Mouse (Mus musculus): ENCODE data around the gene Adora3. TPM values are rescaled to one million over a fixed set of nuclear protein-coding genes. Genes with fewer than 3 reads are reported as not detected.

The Adora3 gene
- polyA plus RNA-seq, 1 experiment, result 0.19 TPM

GRCm38 (mm10) chr3:105899394-105900147 is 28.9 kb downstream of the Adora3 start:
- TF ChIP-seq GATA1 (IDR thresholded peaks at IDR 0.05; ENCODE audit: borderline replicate concordance, low read length) (no peak), FLI1 (IDR thresholded peaks at IDR 0.05; ENCODE audit: low read length) (no peak)
- H3K36me3 ChIP-seq (replicated peaks; ENCODE audit: low read length), result peaks cover 33% of the 10 kb centered on the region
- peak overlapping the region; percentile 64 for H3K4me3 ChIP-seq (replicated peaks)
- no peaks in the 10 kb centered on the region for H3K27me3 ChIP-seq (replicated peaks)
- peaks cover 100% of the 10 kb centered on the region for H3K4me1 ChIP-seq
- no peaks in the 10 kb centered on the region for H3K9me3 ChIP-seq

DNA sequence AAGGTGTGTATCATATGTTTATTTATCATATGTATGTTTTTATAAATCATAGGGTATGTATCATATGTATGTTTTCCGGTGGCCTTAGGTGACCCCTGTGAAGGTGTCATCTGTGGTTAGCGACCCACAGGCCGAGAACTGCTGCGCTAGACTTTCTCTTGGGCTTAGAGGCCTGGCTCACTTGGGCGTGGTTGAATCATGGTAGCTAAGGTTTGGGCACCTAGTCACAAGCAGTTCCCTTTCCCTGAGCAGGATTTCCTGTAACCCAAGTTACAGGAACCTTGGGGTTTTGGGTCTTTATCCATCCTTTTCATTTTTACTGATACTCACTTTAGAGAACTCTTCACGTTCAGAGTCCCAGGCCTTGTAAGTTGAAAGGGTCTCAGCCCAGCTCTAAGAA is 29.6 kb downstream of the Adora3 start:
- peaks cover 40% of the 10 kb centered on the region for H3K36me3 ChIP-seq (replicated peaks; ENCODE audit: low read length)
- no peak for TF ChIP-seq FLI1 (IDR thresholded peaks at IDR 0.05; ENCODE audit: low read length)
- peaks cover 100% of the 10 kb centered on the region for H3K4me1 ChIP-seq
- H3K4me3 ChIP-seq (replicated peaks), result peak overlapping the region; percentile 44
- no peaks in the 10 kb centered on the region for H3K9me3 ChIP-seq
- no peaks in the 10 kb centered on the region for H3K27me3 ChIP-seq (replicated peaks)

DNA sequence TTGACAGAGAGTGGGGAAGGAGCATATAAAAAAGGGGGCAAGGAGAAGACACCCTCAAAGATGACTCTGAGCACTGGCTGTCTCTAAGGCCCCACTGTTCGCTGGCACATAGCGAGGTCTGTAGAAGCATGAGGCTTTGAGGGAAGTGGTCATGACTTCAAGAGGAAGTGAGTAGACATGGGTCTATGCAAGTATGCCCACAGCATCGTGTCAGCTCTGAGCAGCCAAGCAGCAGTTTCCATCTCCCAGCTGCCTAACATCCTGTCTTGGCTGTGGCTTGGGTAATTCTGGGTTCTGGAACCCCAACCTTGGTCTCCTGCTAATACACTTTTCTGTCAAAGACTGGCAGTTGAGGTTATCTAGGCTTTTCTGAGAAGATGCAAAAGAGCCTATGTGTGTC is 30.1 kb downstream of the Adora3 start:
- peak overlapping the region; percentile 44 for H3K4me3 ChIP-seq (replicated peaks)
- H3K27me3 ChIP-seq (replicated peaks), result no peaks in the 10 kb centered on the region
- TF ChIP-seq FLI1 (IDR thresholded peaks at IDR 0.05; ENCODE audit: low read length) (peak; percentile 9; the same call in 1 of the 2 replicates), GATA1 (IDR thresholded peaks at IDR 0.05; ENCODE audit: borderline replicate concordance, low read length) (no peak)
- H3K36me3 ChIP-seq (replicated peaks; ENCODE audit: low read length), result peaks cover 44% of the 10 kb centered on the region
- H3K4me1 ChIP-seq, result peaks cover 100% of the 10 kb centered on the region
- H3K9me3 ChIP-seq, result no peaks in the 10 kb centered on the region

DNA sequence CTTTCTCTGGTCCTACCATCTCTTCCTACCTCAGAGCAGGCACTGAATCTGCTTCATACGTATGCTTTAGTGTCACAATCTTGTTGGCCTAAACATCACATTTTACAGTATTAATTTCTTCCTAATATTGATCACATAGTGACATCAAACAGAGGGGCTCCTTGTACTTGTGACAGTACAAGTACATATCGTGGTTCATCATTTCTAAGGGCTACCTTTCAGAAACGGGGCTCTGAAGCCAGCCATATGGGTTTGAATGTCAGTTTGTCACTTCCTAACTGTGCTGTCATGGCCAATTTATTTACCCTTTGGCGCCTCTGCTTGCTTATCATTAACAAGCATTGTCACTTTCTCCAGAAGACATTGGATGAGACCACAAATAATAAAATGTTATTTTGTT is 30.8 kb downstream of the Adora3 start:
- peaks cover 44% of the 10 kb centered on the region for H3K36me3 ChIP-seq (replicated peaks; ENCODE audit: low read length)

GRCm38 (mm10) chr3:105904213-105904612 is 33.6 kb downstream of the Adora3 start:
- TF ChIP-seq GATA1 (IDR thresholded peaks at IDR 0.05; ENCODE audit: borderline replicate concordance, low read length), result no peak
- no peak for TF ChIP-seq FLI1 (IDR thresholded peaks at IDR 0.05; ENCODE audit: low read length)
- Histone ChIP-seq H3K36me3 (replicated peaks; ENCODE audit: low read length) (peaks cover 58% of the 10 kb centered on the region), H3K9me3 (no peaks in the 10 kb centered on the region), H3K4me3 (replicated peaks) (peak overlapping the region; percentile 29), H3K27me3 (replicated peaks) (no peaks in the 10 kb centered on the region), H3K4me1 (peaks cover 98% of the 10 kb centered on the region)

More for the DNA sequence above, 30.8 kb downstream of the Adora3 start:
- Histone ChIP-seq H3K4me3 (replicated peaks) (peak overlapping the region; percentile 50), H3K4me1 (peaks cover 98% of the 10 kb centered on the region), H3K27me3 (replicated peaks) (no peaks in the 10 kb centered on the region), H3K9me3 (no peaks in the 10 kb centered on the region)
- no peak for TF ChIP-seq FLI1 (IDR thresholded peaks at IDR 0.05; ENCODE audit: low read length)

- Histone ChIP-seq H3K27me3 (replicated peaks) (no peaks in the 10 kb centered on the region), H3K36me3 (replicated peaks; ENCODE audit: low read length) (peaks cover 60% of the 10 kb centered on the region), H3K4me1 (peaks cover 98% of the 10 kb centered on the region), H3K4me3 (replicated peaks) (peak overlapping the region; percentile 80), H3K9me3 (no peaks in the 10 kb centered on the region)
- no peak for TF ChIP-seq FLI1 (IDR thresholded peaks at IDR 0.05; ENCODE audit: low read length)
- TF ChIP-seq GATA1 (IDR thresholded peaks at IDR 0.05; ENCODE audit: borderline replicate concordance, low read length), result no peak
These were observed 34.1 kb downstream of the Adora3 start for GRCm38 (mm10) chr3:105904721-105905120.

DNA sequence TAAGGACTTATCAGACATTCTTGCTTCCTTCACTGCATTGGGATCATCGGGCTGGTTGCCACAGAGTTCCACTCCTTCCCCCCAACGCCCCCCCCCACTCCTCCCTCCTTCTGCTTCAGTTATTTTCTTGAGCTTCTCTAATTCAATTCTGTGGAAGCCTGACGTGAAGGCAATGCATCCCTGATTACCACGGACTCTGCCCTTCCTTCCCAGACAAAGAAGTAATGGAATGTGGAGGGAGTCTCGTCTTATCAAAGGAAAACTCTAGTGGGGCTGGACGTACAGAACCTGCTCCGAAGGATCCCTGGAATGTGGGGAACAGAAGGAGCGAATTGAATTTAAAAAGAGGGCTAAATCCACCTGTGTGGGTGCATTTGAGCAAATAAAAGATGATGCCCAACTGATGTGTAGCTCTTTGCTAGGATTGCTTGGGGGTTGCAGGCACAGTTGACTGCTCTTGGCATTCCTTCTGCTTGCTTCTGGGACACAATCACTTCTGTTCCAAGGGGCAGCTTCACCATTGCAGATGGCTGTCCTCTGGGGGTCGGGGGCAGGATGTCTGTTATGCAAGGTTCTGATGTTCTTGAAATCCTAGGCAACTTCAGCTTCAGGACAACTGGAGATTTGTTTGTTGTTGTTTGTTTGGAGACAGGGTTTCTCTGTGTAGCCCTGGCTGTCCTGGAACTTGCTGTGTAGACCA is 37.4 kb downstream of the Adora3 start:
- TF ChIP-seq GATA1 (IDR thresholded peaks at IDR 0.05; ENCODE audit: borderline replicate concordance, low read length) (no peak), FLI1 (IDR thresholded peaks at IDR 0.05; ENCODE audit: low read length) (no peak)
- peaks cover 98% of the 10 kb centered on the region for H3K4me1 ChIP-seq
- H3K4me3 ChIP-seq (replicated peaks), result no peak overlapping the region

GRCm38 (mm10) chr3:105908976-105909375 is 38.3 kb downstream of the Adora3 start:
- H3K27me3 ChIP-seq (replicated peaks), result no peaks in the 10 kb centered on the region
- H3K4me3 ChIP-seq (replicated peaks), result no peak overlapping the region
- no peak for TF ChIP-seq FLI1 (IDR thresholded peaks at IDR 0.05; ENCODE audit: low read length)
- no peak for TF ChIP-seq GATA1 (IDR thresholded peaks at IDR 0.05; ENCODE audit: borderline replicate concordance, low read length)
- peaks cover 98% of the 10 kb centered on the region for H3K4me1 ChIP-seq
- H3K36me3 ChIP-seq (replicated peaks; ENCODE audit: low read length), result peaks cover 86% of the 10 kb centered on the region
- H3K9me3 ChIP-seq, result no peaks in the 10 kb centered on the region

More for the DNA sequence above, 37.4 kb downstream of the Adora3 start:
- Histone ChIP-seq H3K36me3 (replicated peaks; ENCODE audit: low read length) (peaks cover 79% of the 10 kb centered on the region), H3K9me3 (no peaks in the 10 kb centered on the region), H3K27me3 (replicated peaks) (no peaks in the 10 kb centered on the region)

- Histone ChIP-seq H3K27me3 (replicated peaks) (no peaks in the 10 kb centered on the region), H3K4me1 (peaks cover 98% of the 10 kb centered on the region), H3K4me3 (replicated peaks) (peak overlapping the region; percentile 38), H3K9me3 (no peaks in the 10 kb centered on the region), H3K36me3 (replicated peaks; ENCODE audit: low read length) (peaks cover 83% of the 10 kb centered on the region)
- no peak for TF ChIP-seq GATA1 (IDR thresholded peaks at IDR 0.05; ENCODE audit: borderline replicate concordance, low read length)
These were observed 40.0 kb downstream of the Adora3 start for GRCm38 (mm10) chr3:105910519-105911190.

Data from megakaryocyte, embryonic 14.5 days (primary cell).